Mouse (Mus musculus) neutrophil, adult 59 days (primary cell): ENCODE data around the gene Dolpp1. TPM values are rescaled to one million over a fixed set of nuclear protein-coding genes. Genes with fewer than 3 reads are reported as not detected.

ENCODE experiments used
- total RNA-seq, 2 experiments: library from RNA; stranded (reverse); gene quantifications; 1 replicate in 1 of 2; 2 replicates in 1 of 2; pipeline ENCODE4 v1.2.4; 2023

Dolpp1 gene
- 10 to 100 TPM; 10.8 to 12.6 TPM for total RNA-seq

GRCm38 (mm10) chr2:30392114-30392576 is at the start of gene Dolpp1:
Dolpp1 (plus strand) TSS chr2:30392254.

GRCm38 (mm10) chr2:30358533-30359531 is 33.2 kb upstream of the Dolpp1 start, which contains the start of gene Sh3glb2:
Sh3glb2 (minus strand) TSS chr2:30359337.

GRCm38 (mm10) chr2:30363773-30364650 is 28.0 kb upstream of the Dolpp1 start, which contains the start of gene Miga2:
Miga2 (plus strand) TSS chr2:30364233.

GRCm38 (mm10) chr2:30415157-30415935 is 23.3 kb downstream of the Dolpp1 start, which contains the start of gene Crat:
Crat (minus strand) TSS chr2:30415813.

GRCm38 (mm10) chr2:30415936-30416648 is 24.0 kb downstream of the Dolpp1 start, which contains the start of gene Ptpa:
Ptpa (plus strand) TSS chr2:30416039.

Other genes with a start within 250 kb of the Dolpp1 start
- gene Endog, start 220.8 kb upstream of the Dolpp1 start, total RNA-seq: 1 to 10 TPM; 3.2 to 3.4 TPM
- 10 to 100 TPM in 1 of 2 experiments, 1 to 10 TPM in 1; 7.6 to 10.1 TPM for gene Spout1, start 213.8 kb upstream of the Dolpp1 start, total RNA-seq
- 1 to 10 TPM; 2.5 TPM for gene Kyat1, start 186.4 kb upstream of the Dolpp1 start, total RNA-seq
- gene Lrrc8a, start 154.5 kb upstream of the Dolpp1 start, total RNA-seq: 10 to 100 TPM; 16.2 to 19.7 TPM
- gene Gm28035, start 151.7 kb upstream of the Dolpp1 start, total RNA-seq: under 1 TPM in 1 of 2 experiments, not detected in 1; 0.64 TPM
- 1 to 10 TPM; 1.4 to 2.4 TPM for gene Phyhd1, start 126.1 kb upstream of the Dolpp1 start, total RNA-seq
- 1 to 10 TPM in 1 of 2 experiments, not detected in 1; 8.2 TPM for gene Gm28038, start 111.2 kb upstream of the Dolpp1 start, total RNA-seq
- gene Dolk, start 105.9 kb upstream of the Dolpp1 start, total RNA-seq: 1 to 10 TPM; 4.6 to 6.1 TPM
- gene Nup188, start 105.9 kb upstream of the Dolpp1 start, total RNA-seq: 10 to 100 TPM; 30.0 to 30.1 TPM
- gene Sh3glb2, start 32.9 kb upstream of the Dolpp1 start, total RNA-seq: 10 to 100 TPM; 14.6 to 16.0 TPM
- 1 to 10 TPM; 5.9 to 7.6 TPM for gene Miga2, start 28.0 kb upstream of the Dolpp1 start, total RNA-seq
- gene Crat, start 23.6 kb downstream of the Dolpp1 start, total RNA-seq: 10 to 100 TPM; 31.9 to 36.0 TPM
- 100 to 1,000 TPM in 1 of 2 experiments, 10 to 100 TPM in 1; 96.5 to 101 TPM for gene Ptpa, start 23.8 kb downstream of the Dolpp1 start, total RNA-seq
- gene Ier5l, start 82.0 kb downstream of the Dolpp1 start, total RNA-seq: 1 to 10 TPM in 1 of 2 experiments, under 1 TPM in 1; 0.76 to 1.9 TPM
- under 1 TPM in 1 of 2 experiments, not detected in 1; 0.64 TPM for gene Cstad, start 202.8 kb downstream of the Dolpp1 start, total RNA-seq